Mouse (Mus musculus) hindbrain, embryonic 11.5 days (tissue): ENCODE measurements around the gene Olfr78. TPM values are rescaled to one million over a fixed set of nuclear protein-coding genes. Genes with fewer than 3 reads are reported as not detected.

Experiments
- ATAC-seq: fragments of 200-750 bp; cut with Nextera tagmentation; 2 replicates; pipeline ENCODE4 v1.8.0; 2017; ENCODE audit warnings: mild to moderate bottlenecking, moderate TSS enrichment, moderate library complexity; ENCODE audit not compliant: low FRiP score
- DNase-seq: peaks from one replicate; pipeline ENCODE4 v3.0.0-alpha.2; 2015; ENCODE audit warnings: low spot score
- H3K27ac ChIP-seq: fragments of 300-500 bp; sonication (generic); 2 replicates; pipeline ENCODE4 v1.5.1; 2014; ENCODE audit warnings: mild to moderate bottlenecking, low read depth, low read length
- H3K27me3 ChIP-seq: fragments of 300-500 bp; sonication (generic); 2 replicates; pipeline ENCODE4 v1.6.1; 2014; ENCODE audit warnings: mild to moderate bottlenecking, low read length, moderate library complexity, mixed read lengths; ENCODE audit not compliant: control insufficient read depth, insufficient read depth
- H3K36me3 ChIP-seq: fragments of 300-500 bp; sonication (generic); 2 replicates; pipeline ENCODE4 v1.6.1; 2014; ENCODE audit warnings: mild to moderate bottlenecking, low read length, moderate library complexity, mixed read lengths; ENCODE audit not compliant: control insufficient read depth, insufficient read depth
- H3K4me1 ChIP-seq: fragments of 300-500 bp; sonication (generic); replicated peaks from 2 replicates; pipeline ENCODE4 v1.6.1; 2014; ENCODE audit warnings: low read length, mixed read lengths; ENCODE audit not compliant: control insufficient read depth, insufficient read depth
- H3K4me2 ChIP-seq: fragments of 300-500 bp; sonication (generic); replicated peaks from 2 replicates; pipeline ENCODE4 v1.6.1; 2014; ENCODE audit warnings: mild to moderate bottlenecking, low read depth, low read length
- H3K4me3 ChIP-seq: fragments of 300-500 bp; sonication (generic); 2 replicates; pipeline ENCODE4 v1.5.1; 2014; ENCODE audit warnings: low read depth, low read length
- H3K9ac ChIP-seq: fragments of 300-500 bp; sonication (generic); 2 replicates; pipeline ENCODE4 v1.6.1; 2014; ENCODE audit warnings: low read depth, low read length
- H3K9me3 ChIP-seq: fragments of 300-500 bp; sonication (generic); 2 replicates; pipeline ENCODE4 v1.6.1; 2016; ENCODE audit warnings: low read length; ENCODE audit not compliant: control insufficient read depth
- WGBS: fragments of 180-500 bp; shearing (Covaris S2); extraction: QIAGEN DNeasy Blood & Tissue Kit; methylation state at CpG from one replicate; pipeline ENCODE4 v1.1.7; 2014; 5-methylcytosine and 5-hydroxymethylcytosine counted together
- polyA plus RNA-seq: library from polyadenylated mRNA; unstranded; fragments of >200 nt; fragmentation: Nextera tagmentation; extraction: Ambion mirVana; gene quantifications from 2 replicates; pipeline ENCODE4 v1.2.1, GENCODE M21; 2014

Olfr78 gene
- polyA plus RNA-seq, 1 experiment from 2014 or later, result 0.14 TPM

- Histone ChIP-seq H3K4me3 (no peak overlapping the region), H3K9me3 (no peaks in the 10 kb centered on the region), H3K9ac (no peak overlapping the region), H3K4me2 (no peak overlapping the region), H3K27me3 (no peaks in the 10 kb centered on the region), H3K36me3 (no peaks in the 10 kb centered on the region), H3K27ac (no peak overlapping the region), H3K4me1 (no peaks in the 10 kb centered on the region)
- no peak for ATAC-seq
- no peak for DNase-seq
- WGBS, result 88% methylated on average over 7 of the region's 7 CpGs
Observed at GRCm38 (mm10) chr7:102698461-102698860, 60.8 kb downstream of the Olfr78 start.

- Histone ChIP-seq H3K4me1 (no peaks in the 10 kb centered on the region), H3K27ac (no peak within 1 kb of the TSS), H3K36me3 (no peaks in the 10 kb centered on the region), H3K4me3 (no peak within 1 kb of the TSS), H3K9me3 (no peaks in the 10 kb centered on the region), H3K27me3 (no peaks in the 10 kb centered on the region), H3K9ac (no peak within 1 kb of the TSS), H3K4me2 (no peak within 1 kb of the TSS)
- 78% methylated on average over 5 of the region's 5 CpGs for WGBS
- DNase-seq (peak; percentile 63), ATAC-seq (no peak)
Observed at GRCm38 (mm10) chr7:102695358-102696125, 63.7 kb downstream of the Olfr78 start, which contains the start of gene Olfr557. Olfr557 (plus strand) TSS chr7:102695910.

Other genes with a start within 250 kb of the Olfr78 start
- not detected in 2 replicates for gene Olfr547, start 224.7 kb downstream of the Olfr78 start, polyA plus RNA-seq
- not detected in 2 replicates for gene Olfr548-ps1, start 218.6 kb downstream of the Olfr78 start, polyA plus RNA-seq
- not detected in 2 replicates for gene Olfr549, start 209.6 kb downstream of the Olfr78 start, polyA plus RNA-seq
- 0.32 and 1.1 TPM in 2 replicates for gene Trim21, start 194.0 kb downstream of the Olfr78 start, polyA plus RNA-seq
- gene Olfr550, start 188.0 kb downstream of the Olfr78 start, polyA plus RNA-seq, result not detected in 2 replicates
- gene Olfr551, start 167.6 kb downstream of the Olfr78 start, polyA plus RNA-seq, result not detected in 2 replicates
- not detected in 2 replicates for gene Olfr552, start 161.7 kb downstream of the Olfr78 start, polyA plus RNA-seq
- gene Olfr553, start 141.3 kb downstream of the Olfr78 start, polyA plus RNA-seq, result not detected in 2 replicates
- not detected in 2 replicates for gene Olfr554, start 121.0 kb downstream of the Olfr78 start, polyA plus RNA-seq
- gene Olfr555, start 100.6 kb downstream of the Olfr78 start, polyA plus RNA-seq, result not detected in 2 replicates
- not detected in 2 replicates for gene Olfr556, start 94.6 kb downstream of the Olfr78 start, polyA plus RNA-seq
- 9.3 and 9.5 TPM in 2 replicates for gene Trim68, start 72.1 kb downstream of the Olfr78 start, polyA plus RNA-seq
- not detected in 2 replicates for gene Olfr557, start 63.6 kb downstream of the Olfr78 start, polyA plus RNA-seq
- 0.15 TPM in 1 of 2 replicates, not detected in the other for gene Olfr558, start 57.3 kb downstream of the Olfr78 start, polyA plus RNA-seq
- not detected in 2 replicates for gene Olfr33, start 40.4 kb downstream of the Olfr78 start, polyA plus RNA-seq
- not detected in 2 replicates for gene Olfr559, start 32.0 kb downstream of the Olfr78 start, polyA plus RNA-seq
- gene Olfr560, start 105 bp downstream of the Olfr78 start, polyA plus RNA-seq, result not detected in 2 replicates
- not detected in 2 replicates for gene Olfr561, start 11.8 kb upstream of the Olfr78 start, polyA plus RNA-seq
- gene Olfr564, start 44.0 kb upstream of the Olfr78 start, polyA plus RNA-seq, result not detected in 2 replicates
- not detected in 2 replicates for gene Olfr566, start 99.3 kb upstream of the Olfr78 start, polyA plus RNA-seq
- not detected in 2 replicates for gene Olfr568, start 117.7 kb upstream of the Olfr78 start, polyA plus RNA-seq
- gene Olfr569, start 131.4 kb upstream of the Olfr78 start, polyA plus RNA-seq, result not detected in 2 replicates
- not detected in 2 replicates for gene Olfr570, start 135.1 kb upstream of the Olfr78 start, polyA plus RNA-seq
- not detected in 2 replicates for gene Olfr571, start 158.1 kb upstream of the Olfr78 start, polyA plus RNA-seq
- gene Olfr572, start 164.9 kb upstream of the Olfr78 start, polyA plus RNA-seq, result not detected in 2 replicates
- gene Olfr573-ps1, start 183.1 kb upstream of the Olfr78 start, polyA plus RNA-seq, result not detected in 2 replicates
- gene Olfr574, start 189.0 kb upstream of the Olfr78 start, polyA plus RNA-seq, result not detected in 2 replicates
- gene Olfr575, start 199.3 kb upstream of the Olfr78 start, polyA plus RNA-seq, result not detected in 2 replicates
- not detected in 2 replicates for gene Olfr576, start 203.2 kb upstream of the Olfr78 start, polyA plus RNA-seq
- gene Olfr577, start 216.5 kb upstream of the Olfr78 start, polyA plus RNA-seq, result not detected in 2 replicates
- not detected in 2 replicates for gene Olfr578, start 229.9 kb upstream of the Olfr78 start, polyA plus RNA-seq